ENCODE assay signal across 1 mouse cellular context in the genomic region with DNA sequence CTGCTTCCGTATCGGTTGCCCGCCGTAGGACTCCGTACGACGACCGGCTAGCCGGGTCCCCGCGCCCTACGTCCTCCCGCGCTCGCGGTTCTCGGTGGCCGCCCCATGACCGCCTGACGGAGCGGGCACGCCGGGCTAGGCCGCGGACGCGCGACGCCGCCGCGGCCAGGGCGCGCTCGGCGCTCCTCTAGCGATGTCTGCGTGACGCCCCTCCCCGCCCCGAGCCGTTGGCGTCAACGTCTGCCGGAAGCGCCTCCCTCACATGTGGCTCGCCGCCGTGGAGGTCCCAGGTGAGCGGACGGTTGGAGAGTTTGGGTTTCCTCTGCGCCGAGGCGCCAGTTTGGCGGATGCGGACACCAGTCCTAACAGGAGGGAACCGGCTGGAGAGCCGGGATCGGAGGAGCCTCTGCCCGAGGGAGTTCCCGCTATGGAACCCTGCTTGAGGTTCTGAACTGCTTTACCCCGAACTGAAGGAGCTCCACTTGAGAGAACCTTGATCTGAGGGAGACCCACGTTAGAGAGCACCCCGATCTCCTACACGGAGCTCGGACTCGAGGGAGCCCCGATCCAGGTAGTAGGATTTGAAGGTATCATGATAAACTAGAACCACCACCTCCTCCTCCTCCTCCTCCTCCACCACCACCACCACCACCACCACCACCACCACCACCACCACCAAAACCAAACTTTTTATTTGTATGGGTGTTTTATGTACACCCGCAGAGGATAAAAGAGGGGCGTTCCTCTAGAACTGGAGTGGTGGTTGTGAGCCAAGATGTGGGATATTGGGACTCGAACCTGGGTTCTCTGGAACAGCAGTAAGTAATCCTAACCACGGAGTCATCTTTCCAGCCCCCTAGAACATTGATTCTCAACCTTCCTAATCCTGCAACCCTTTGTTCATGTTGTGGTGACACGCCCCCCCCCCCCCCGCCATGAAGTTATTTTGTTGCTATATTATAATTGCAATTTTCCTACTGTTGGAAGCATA.
TF ChIP-seq lines count a peak whose summit lies in the region.

A gene (minus strand): TSS at position 161 of the 991 bp plus-strand sequence.
A gene (plus strand): TSS at position 272 of the 991 bp plus-strand sequence.

TF ChIP-seq in CH12.LX, 34 proteins besides CTCF, POLR2A, EP300 and RAD21 (continued from another document):
- TF ChIP-seq USF2 (conservative IDR thresholded peaks at IDR 0.05; ENCODE audit: low read depth, low read length) (no peak), MEF2A (IDR thresholded peaks at IDR 0.05; ENCODE audit: borderline replicate concordance, low read depth, low read length) (0 out of 2 replicates have a peak, but pooled peaks have one; percentile 38), NRF1 (IDR thresholded peaks at IDR 0.05; ENCODE audit: low read depth, low read length) (no peak), KAT2A (IDR thresholded peaks at IDR 0.05; ENCODE audit: insufficient replicate concordance, low read length) (0 out of 2 replicates have a peak, but pooled peaks have one; percentile 66), SMC3 (IDR thresholded peaks at IDR 0.05; ENCODE audit: low read depth, low read length) (no peak), CHD2 (IDR thresholded peaks at IDR 0.05; ENCODE audit: low read length) (no peak), ETS1 (conservative IDR thresholded peaks at IDR 0.05; ENCODE audit: low read depth, low read length) (peak; percentile 36; the same call in 1 of the 2 replicates), ZKSCAN1 (IDR thresholded peaks at IDR 0.05; ENCODE audit: borderline replicate concordance, low read depth, low read length) (no peak), PAX5 (IDR thresholded peaks at IDR 0.05; ENCODE audit: low read length) (no peak), GABPA (IDR thresholded peaks at IDR 0.05; ENCODE audit: insufficient replicate concordance, low read depth, low read length) (no peak), IRF4 (IDR thresholded peaks at IDR 0.05; ENCODE audit: low read depth, low read length) (0 out of 2 replicates have a peak, but pooled peaks have one; percentile 15), ZMIZ1 (IDR thresholded peaks at IDR 0.05; ENCODE audit: low read depth, low read length) (peak; percentile 81), E2F4 (IDR thresholded peaks at IDR 0.05; ENCODE audit: insufficient replicate concordance, low read depth, low read length) (no peak), MAZ (IDR thresholded peaks at IDR 0.05; ENCODE audit: low read depth, low read length) (peak; percentile 57; the same call in 1 of the 2 replicates), NELFE (IDR thresholded peaks at IDR 0.05; ENCODE audit: low read depth, low read length) (peak; percentile 93), BHLHE40 (IDR thresholded peaks at IDR 0.05; ENCODE audit: low read depth, low read length) (peak; percentile 54; the same call in 1 of the 2 replicates), UBTF (IDR thresholded peaks at IDR 0.05; ENCODE audit: low read depth, low read length) (no peak), POLR2AphosphoS2 (IDR thresholded peaks at IDR 0.05; ENCODE audit: low read depth, low read length) (peak; percentile 60; the same call in 1 of the 2 replicates), JUND (conservative IDR thresholded peaks at IDR 0.05; ENCODE audit: low read depth, low read length) (no peak), TBP (conservative IDR thresholded peaks at IDR 0.05; ENCODE audit: low read depth, low read length) (no peak; the same call in 1 of the 2 replicates), MXI1 (IDR thresholded peaks at IDR 0.05; ENCODE audit: low read depth, low read length) (peak; percentile 99), ZC3H11A (IDR thresholded peaks at IDR 0.05; ENCODE audit: low read depth, low read length) (no peak), HCFC1 (IDR thresholded peaks at IDR 0.05; ENCODE audit: low read depth, low read length) (peak; percentile 80), MYC (IDR thresholded peaks at IDR 0.05; ENCODE audit: low read depth, low read length) (peak; percentile 95), TCF12 (IDR thresholded peaks at IDR 0.05; ENCODE audit: low read depth, low read length) (peak; percentile 87)
